Comparison of ENCODE assay signal across 12 mouse cellular contexts in genomic region chr6:55802686-55803085, GRCm38 (mm10). TPM values are rescaled to one million over a fixed set of nuclear protein-coding genes. Genes with fewer than 3 reads are reported as not detected.
"Had no signal": no experiment of that assay in that cellular context is flagged by ENCODE, and none has a peak within 500 bp of the region (broad histone marks: within the 10 kb centered on the region; RNA-seq: fewer than 3 reads in every experiment).

No protein-coding gene starts in this region.

- DNase-seq: kidney, adult 2 months; kidney, postnatal 25 days; liver; liver, embryonic 13.5 days; liver, postnatal 0 days; midbrain, embryonic 14.5 days; retina, postnatal 1 day; right cerebral cortex, postnatal 4 days; spleen, adult 18-20 months; thymus, adult 18-20 months; thymus, postnatal 25 days had no signal

- H3K4me1 ChIP-seq: liver, embryonic 13.5 days had no signal

- H3K4me2 ChIP-seq: liver, embryonic 13.5 days; neural tube, embryonic 13.5 days had no signal

- H3K36me3 ChIP-seq: liver, embryonic 13.5 days; neural tube, embryonic 13.5 days had no signal

- ATAC-seq: liver, postnatal 0 days had no signal

- H3K27me3 ChIP-seq: liver, embryonic 13.5 days; neural tube, embryonic 13.5 days had no signal

- H3K9me3 ChIP-seq: liver, embryonic 13.5 days; neural tube, embryonic 13.5 days had no signal

- H3K4me3 ChIP-seq: liver, embryonic 13.5 days; neural tube, embryonic 13.5 days had no signal

- H3K27ac ChIP-seq: liver, embryonic 13.5 days; neural tube, embryonic 13.5 days had no signal

- H3K9ac ChIP-seq: liver, embryonic 13.5 days; liver, postnatal 0 days; neural tube, embryonic 13.5 days had no signal

RNA-seq across cellular contexts. Expression of gene Itprid1, which starts 34.0 kb away (rescaled TPM):
- polyA plus RNA-seq: kidney, adult 2 months; liver, embryonic 13.5 days; liver, postnatal 0 days; midbrain, embryonic 14.5 days; neural tube, embryonic 13.5 days had no signal
